Mouse (Mus musculus): ENCODE measurements around the gene Adk.

DNA sequence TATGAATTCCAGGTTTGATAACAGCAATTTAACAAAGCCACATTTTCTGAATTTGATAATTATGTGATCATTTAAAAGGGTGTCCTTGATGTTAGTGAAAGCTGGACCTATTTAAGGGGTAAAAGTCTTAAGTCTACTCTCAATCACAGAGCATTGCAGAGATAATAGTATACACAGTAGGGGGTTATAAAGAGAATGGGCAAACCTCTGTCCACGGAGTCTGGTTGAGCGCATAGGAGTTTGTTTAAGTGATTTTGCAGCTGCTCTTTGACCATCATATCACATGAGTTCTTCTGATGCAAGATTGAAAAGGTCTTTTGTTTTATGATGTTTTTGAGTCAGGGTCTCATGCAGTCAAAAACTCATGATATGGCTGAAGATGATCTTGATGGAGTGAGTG lies 431.8 kb downstream of the Adk start:
- TF ChIP-seq CTCF (IDR thresholded peaks at IDR 0.05; ENCODE audit: low read depth) (no peak), EP300 (IDR thresholded peaks at IDR 0.05; ENCODE audit: low read depth) (no peak)

Measured in heart, postnatal 0 days (tissue).